Mouse (Mus musculus): ENCODE data around the gene Ahnak2. TPM values are rescaled to one million over a fixed set of nuclear protein-coding genes. Genes with fewer than 3 reads are reported as not detected.
"Not testable (repeated sequence)": the region's sequence is repeated elsewhere in the genome, so short reads cannot be mapped to it uniquely, and the experiment has no call there.

The Ahnak2 gene
- polyA plus RNA-seq, 1 experiment from 2014 or later, result 0.84 TPM

DNA sequence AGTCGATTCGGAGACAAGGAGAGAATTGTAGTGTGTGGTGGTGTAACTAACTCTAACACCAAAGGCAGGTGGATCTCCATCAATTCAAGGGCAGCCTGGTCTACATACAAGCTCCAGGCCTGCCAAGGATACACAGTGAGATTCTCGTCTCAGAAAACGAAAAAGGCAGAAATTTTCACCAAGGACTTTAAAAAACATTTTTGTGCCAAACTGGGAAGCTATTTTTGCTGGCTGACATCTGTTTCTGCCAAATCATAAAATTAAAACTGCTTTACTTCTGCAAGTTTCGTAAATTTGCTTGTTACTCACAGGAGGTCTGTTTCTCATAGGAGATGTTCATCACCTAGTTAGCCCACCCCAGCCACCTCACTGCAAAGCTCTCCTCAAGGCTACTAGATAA, 23.4 kb upstream of the Ahnak2 start:
- Histone ChIP-seq H3K4me1 (replicated peaks; ENCODE audit: control insufficient read depth, insufficient read depth, low read length) (peaks cover 44% of the 10 kb centered on the region), H3K9me3 (ENCODE audit: control insufficient read depth, low read length) (no peaks in the 10 kb centered on the region), H3K9ac (ENCODE audit: low read length) (0 out of 2 replicates have a peak overlapping the region, but pooled peaks have one; percentile 16), H3K4me2 (ENCODE audit: low read depth, low read length) (no peak overlapping the region), H3K4me3 (ENCODE audit: low read length) (no peak overlapping the region), H3K27me3 (ENCODE audit: control insufficient read depth, insufficient read depth, low read depth, low read length) (no peaks in the 10 kb centered on the region), H3K36me3 (ENCODE audit: control insufficient read depth, insufficient read depth, low read length) (peaks cover 14% of the 10 kb centered on the region), H3K27ac (ENCODE audit: low read length) (no peak overlapping the region)
- WGBS, result 66% methylated on average over 5 of the region's 5 CpGs
- ATAC-seq (ENCODE audit: low read depth), result no peak

DNA sequence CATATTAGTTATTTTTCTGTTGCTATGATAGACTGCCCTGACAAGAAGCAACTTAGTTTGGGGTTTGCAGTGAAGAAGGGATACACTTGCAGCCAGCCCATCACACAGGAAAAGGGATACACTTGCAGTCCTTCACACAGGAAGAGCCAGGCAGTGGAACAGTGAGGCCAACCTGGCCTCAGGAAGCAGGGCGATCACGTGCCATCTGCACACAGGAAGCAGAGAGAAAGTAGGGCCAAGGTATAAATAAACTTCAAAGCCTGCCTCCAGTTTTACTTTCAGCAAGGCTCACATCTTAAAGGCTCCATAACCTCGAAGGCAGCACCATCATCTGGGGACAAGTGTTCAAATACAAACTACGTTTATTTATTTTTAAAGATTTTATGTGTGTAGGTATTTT, 20.8 kb upstream of the Ahnak2 start:
- no peak overlapping the region for H3K4me2 ChIP-seq (ENCODE audit: low read depth, low read length)

DNA sequence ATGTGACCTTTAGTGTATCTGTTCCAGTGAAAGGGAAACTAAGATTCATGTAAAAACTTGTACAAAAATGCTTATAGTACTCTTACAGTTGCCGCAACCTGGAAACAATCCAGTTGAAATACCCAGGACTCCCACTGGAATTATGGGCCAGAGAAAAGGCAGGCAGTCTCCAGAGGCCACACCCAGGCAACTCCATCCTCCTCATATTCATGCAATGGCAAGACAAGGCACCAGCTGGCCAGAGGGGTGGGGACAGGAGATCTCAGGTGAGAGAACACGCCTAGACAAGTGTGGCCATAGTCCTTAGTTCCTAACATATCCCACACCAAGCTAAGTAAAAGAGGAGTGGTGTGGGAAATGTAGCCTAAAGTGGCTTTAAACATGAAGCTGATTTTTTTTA, 20.2 kb upstream of the Ahnak2 start:
- no peak overlapping the region for H3K27ac ChIP-seq (ENCODE audit: low read length)
- H3K27me3 ChIP-seq (ENCODE audit: control insufficient read depth, insufficient read depth, low read depth, low read length), result no peaks in the 10 kb centered on the region
- H3K36me3 ChIP-seq (ENCODE audit: control insufficient read depth, insufficient read depth, low read length), result peaks cover 35% of the 10 kb centered on the region
- ATAC-seq (ENCODE audit: low read depth), result no peak
- H3K4me3 ChIP-seq (ENCODE audit: low read length), result no peak overlapping the region
- H3K9ac ChIP-seq (ENCODE audit: low read length), result no peak overlapping the region
- peaks cover 32% of the 10 kb centered on the region for H3K4me1 ChIP-seq (replicated peaks; ENCODE audit: control insufficient read depth, insufficient read depth, low read length)
- H3K9me3 ChIP-seq (ENCODE audit: control insufficient read depth, low read length), result no peaks in the 10 kb centered on the region
- WGBS, result 62% methylated on average over 2 of the region's 2 CpGs
- no peak overlapping the region for H3K4me2 ChIP-seq (ENCODE audit: low read depth, low read length)

More for the DNA sequence above, 20.8 kb upstream of the Ahnak2 start:
- peaks cover 37% of the 10 kb centered on the region for H3K4me1 ChIP-seq (replicated peaks; ENCODE audit: control insufficient read depth, insufficient read depth, low read length)
- peaks cover 33% of the 10 kb centered on the region for H3K36me3 ChIP-seq (ENCODE audit: control insufficient read depth, insufficient read depth, low read length)
- 0 out of 2 replicates have a peak overlapping the region, but pooled peaks have one; percentile 8 for H3K9ac ChIP-seq (ENCODE audit: low read length)
- no peaks in the 10 kb centered on the region for H3K27me3 ChIP-seq (ENCODE audit: control insufficient read depth, insufficient read depth, low read depth, low read length)
- 50% methylated on average over 4 of the region's 4 CpGs for WGBS
- no peak overlapping the region for H3K4me3 ChIP-seq (ENCODE audit: low read length)
- no peak overlapping the region for H3K27ac ChIP-seq (ENCODE audit: low read length)
- no peaks in the 10 kb centered on the region for H3K9me3 ChIP-seq (ENCODE audit: control insufficient read depth, low read length)
- ATAC-seq (ENCODE audit: low read depth), result no peak

DNA sequence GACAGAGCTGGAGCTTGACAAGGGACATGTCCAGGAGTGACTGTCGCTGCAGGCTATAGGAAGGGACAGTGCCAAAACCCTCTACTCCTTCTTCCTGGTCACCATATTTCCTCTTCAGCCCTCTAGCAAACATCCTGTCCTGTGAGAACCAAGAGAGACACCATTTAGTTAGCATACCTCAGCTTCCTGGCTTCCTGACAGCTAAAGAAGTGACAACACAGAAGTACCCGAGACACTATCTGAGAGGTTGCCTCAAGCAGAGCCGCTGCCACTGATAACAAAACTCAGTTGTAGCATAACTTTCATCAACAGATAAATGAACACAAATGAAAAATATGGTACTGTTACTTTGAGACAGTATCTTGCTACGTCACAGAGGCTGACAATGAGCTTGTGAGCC, 19.5 kb upstream of the Ahnak2 start:
- H3K4me3 ChIP-seq (ENCODE audit: low read length), result no peak overlapping the region
- H3K9ac ChIP-seq (ENCODE audit: low read length), result no peak overlapping the region
- H3K36me3 ChIP-seq (ENCODE audit: control insufficient read depth, insufficient read depth, low read length), result peaks cover 32% of the 10 kb centered on the region
- H3K4me1 ChIP-seq (replicated peaks; ENCODE audit: control insufficient read depth, insufficient read depth, low read length), result peaks cover 25% of the 10 kb centered on the region
- no peak overlapping the region for H3K27ac ChIP-seq (ENCODE audit: low read length)
- H3K4me2 ChIP-seq (ENCODE audit: low read depth, low read length), result no peak overlapping the region
- WGBS, result 57% methylated on average over 4 of the region's 4 CpGs
- H3K27me3 ChIP-seq (ENCODE audit: control insufficient read depth, insufficient read depth, low read depth, low read length), result no peaks in the 10 kb centered on the region
- no peaks in the 10 kb centered on the region for H3K9me3 ChIP-seq (ENCODE audit: control insufficient read depth, low read length)
- ATAC-seq (ENCODE audit: low read depth), result peak; percentile 34; the same call in 1 of the 2 replicates

DNA sequence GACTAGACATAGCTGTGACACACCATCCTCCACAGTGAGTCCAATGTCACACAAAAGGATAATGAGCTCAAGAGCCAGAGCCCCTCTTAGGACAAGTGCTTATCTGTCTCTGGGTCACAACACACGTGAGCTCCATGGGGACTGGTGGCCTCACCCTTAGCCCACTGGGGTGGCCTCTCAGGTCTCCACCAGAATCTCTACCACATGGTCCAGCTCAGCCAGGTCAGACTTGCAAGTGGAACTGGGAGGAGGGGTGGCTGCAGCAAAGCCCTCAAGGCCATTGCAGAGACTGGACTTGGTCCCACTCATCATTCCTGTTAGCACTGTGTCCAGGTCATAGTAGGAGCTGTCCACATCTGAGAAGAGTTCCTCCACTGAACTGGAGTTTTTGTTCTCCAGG, 18.8 kb upstream of the Ahnak2 start:
- no peak overlapping the region for H3K9ac ChIP-seq (ENCODE audit: low read length)
- H3K4me1 ChIP-seq (replicated peaks; ENCODE audit: control insufficient read depth, insufficient read depth, low read length), result peaks cover 18% of the 10 kb centered on the region; the same call in 1 of the 2 replicates
- no peaks in the 10 kb centered on the region for H3K9me3 ChIP-seq (ENCODE audit: control insufficient read depth, low read length)
- H3K4me2 ChIP-seq (ENCODE audit: low read depth, low read length), result no peak overlapping the region
- peaks cover 32% of the 10 kb centered on the region for H3K36me3 ChIP-seq (ENCODE audit: control insufficient read depth, insufficient read depth, low read length)
- WGBS, result 48% methylated on average over 1 of the region's 1 CpGs
- ATAC-seq (ENCODE audit: low read depth), result no peak
- no peak overlapping the region for H3K27ac ChIP-seq (ENCODE audit: low read length)
- no peaks in the 10 kb centered on the region for H3K27me3 ChIP-seq (ENCODE audit: control insufficient read depth, insufficient read depth, low read depth, low read length)
- no peak overlapping the region for H3K4me3 ChIP-seq (ENCODE audit: low read length)

DNA sequence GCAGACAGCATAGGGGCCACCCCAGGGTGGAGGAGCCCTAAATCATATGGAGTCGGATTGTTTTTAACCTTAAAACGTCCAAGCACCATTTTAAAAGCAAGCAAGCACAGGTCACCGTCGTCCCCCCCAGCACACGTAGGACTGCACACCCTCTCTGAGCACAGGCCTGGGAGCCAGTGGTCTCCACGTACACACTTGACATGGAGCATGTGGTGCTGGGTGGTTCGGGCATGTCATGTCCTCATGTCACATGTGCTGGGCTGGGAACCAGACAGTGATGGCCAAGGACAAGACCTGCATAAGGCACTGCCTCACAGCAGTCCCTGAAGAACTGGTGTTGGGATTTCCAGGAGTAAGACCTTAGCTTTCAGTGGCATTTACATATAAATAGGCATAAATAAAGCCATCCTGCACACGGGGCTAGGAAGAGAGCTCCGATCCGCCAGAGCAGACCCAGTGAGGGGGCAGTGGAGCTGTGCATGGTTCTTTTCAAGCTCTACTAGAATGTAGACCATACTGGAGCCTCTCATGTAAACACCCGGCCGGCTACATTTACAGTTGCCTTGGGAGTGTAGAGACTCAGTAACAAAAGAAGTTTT, 18.0 kb upstream of the Ahnak2 start:
- Histone ChIP-seq H3K9ac (ENCODE audit: low read length) (no peak overlapping the region), H3K27ac (ENCODE audit: low read length) (no peak overlapping the region), H3K4me3 (ENCODE audit: low read length) (no peak overlapping the region), H3K36me3 (ENCODE audit: control insufficient read depth, insufficient read depth, low read length) (peaks cover 32% of the 10 kb centered on the region), H3K9me3 (ENCODE audit: control insufficient read depth, low read length) (no peaks in the 10 kb centered on the region), H3K4me1 (replicated peaks; ENCODE audit: control insufficient read depth, insufficient read depth, low read length) (peaks cover 12% of the 10 kb centered on the region; the same call in 1 of the 2 replicates), H3K4me2 (ENCODE audit: low read depth, low read length) (no peak overlapping the region), H3K27me3 (ENCODE audit: control insufficient read depth, insufficient read depth, low read depth, low read length) (no peaks in the 10 kb centered on the region)
- no peak for ATAC-seq (ENCODE audit: low read depth)
- WGBS, result 80% methylated on average over 12 of the region's 12 CpGs

DNA sequence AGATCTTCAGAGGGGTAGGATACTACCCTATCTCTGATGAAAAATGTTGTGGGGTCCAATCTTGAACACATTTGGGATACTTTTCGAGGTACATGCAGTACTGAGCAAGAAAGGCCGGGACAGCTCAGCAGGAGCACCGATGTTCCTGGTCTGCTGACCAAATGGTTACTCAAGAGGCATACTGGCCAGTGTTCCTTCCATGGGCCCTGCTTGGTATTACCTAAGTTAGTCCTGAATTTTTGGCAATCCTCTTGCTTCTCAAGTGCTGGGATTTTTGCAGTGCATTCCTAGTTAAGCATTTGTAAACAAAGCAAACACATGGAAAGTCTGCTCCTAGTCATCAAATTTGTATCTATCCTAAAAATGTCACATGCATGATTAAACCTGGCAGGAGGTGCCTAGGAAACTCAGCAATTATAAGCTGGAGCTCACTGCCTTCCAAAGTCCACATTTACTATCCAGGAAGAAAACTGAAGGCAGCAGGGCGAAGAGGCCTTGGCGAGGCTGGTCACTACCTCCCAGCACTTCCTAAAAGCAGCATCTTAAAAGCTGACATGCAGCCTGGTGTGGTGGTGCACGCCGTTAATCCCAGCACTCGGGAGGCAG, 16.7 kb upstream of the Ahnak2 start:
- 88% methylated on average over 8 of the region's 8 CpGs for WGBS
- Histone ChIP-seq H3K4me2 (ENCODE audit: low read depth, low read length) (no peak overlapping the region), H3K27ac (ENCODE audit: low read length) (no peak overlapping the region), H3K4me3 (ENCODE audit: low read length) (no peak overlapping the region), H3K9ac (ENCODE audit: low read length) (no peak overlapping the region), H3K27me3 (ENCODE audit: control insufficient read depth, insufficient read depth, low read depth, low read length) (no peaks in the 10 kb centered on the region), H3K9me3 (ENCODE audit: control insufficient read depth, low read length) (no peaks in the 10 kb centered on the region), H3K36me3 (ENCODE audit: control insufficient read depth, insufficient read depth, low read length) (peaks cover 36% of the 10 kb centered on the region), H3K4me1 (replicated peaks; ENCODE audit: control insufficient read depth, insufficient read depth, low read length) (peaks cover 8% of the 10 kb centered on the region; the same call in 1 of the 2 replicates)
- no peak for ATAC-seq (ENCODE audit: low read depth)

DNA sequence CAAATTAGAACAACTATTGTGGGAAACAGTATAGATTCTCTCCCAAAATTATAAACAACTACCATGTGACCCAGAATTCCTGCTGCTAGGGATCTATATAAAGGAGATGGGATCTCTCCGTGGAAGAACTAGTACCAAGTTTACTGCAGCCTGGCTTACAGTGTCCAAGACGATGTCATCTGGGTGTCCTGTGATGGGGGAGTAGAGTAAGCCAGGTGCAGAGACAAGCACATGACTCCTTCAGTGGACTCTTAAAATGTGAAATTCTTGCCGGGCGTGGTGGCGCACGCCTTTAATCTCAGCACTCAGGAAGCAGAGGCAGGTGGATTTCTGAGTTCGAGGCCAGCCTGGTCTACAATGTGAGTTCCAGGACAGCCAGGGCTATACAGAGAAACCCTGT, 14.4 kb upstream of the Ahnak2 start:
- ATAC-seq (ENCODE audit: low read depth); H3K27ac ChIP-seq (ENCODE audit: low read length); H3K9ac ChIP-seq (ENCODE audit: low read length); H3K4me1 ChIP-seq (replicated peaks; ENCODE audit: control insufficient read depth, insufficient read depth, low read length); H3K27me3 ChIP-seq (ENCODE audit: control insufficient read depth, insufficient read depth, low read depth, low read length); H3K4me2 ChIP-seq (ENCODE audit: low read depth, low read length); H3K9me3 ChIP-seq (ENCODE audit: control insufficient read depth, low read length); H3K4me3 ChIP-seq (ENCODE audit: low read length): not testable (repeated sequence)
- 77% methylated on average over 7 of the region's 7 CpGs for WGBS
- peaks cover 35% of the 10 kb centered on the region for H3K36me3 ChIP-seq (ENCODE audit: control insufficient read depth, insufficient read depth, low read length)

DNA sequence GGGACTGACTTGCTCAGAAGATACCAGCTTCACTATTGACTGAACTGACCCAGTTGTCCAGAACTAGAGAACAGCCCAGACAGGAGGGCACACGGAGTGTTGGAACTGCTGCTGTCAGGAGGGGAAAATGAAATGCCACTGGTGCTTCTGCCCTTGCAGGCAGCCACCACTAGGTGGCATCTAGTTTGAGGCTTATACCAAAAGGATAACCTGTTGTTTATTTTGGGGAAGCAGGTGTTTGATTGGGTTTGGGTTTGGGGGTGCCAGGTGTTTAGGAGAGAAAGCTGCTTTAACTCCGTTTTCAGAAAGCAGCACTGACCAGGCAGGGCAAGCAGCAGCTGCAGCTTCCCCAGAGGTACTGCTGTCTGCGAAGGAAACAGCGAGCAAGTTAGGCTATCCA, 13.8 kb upstream of the Ahnak2 start:
- no peaks in the 10 kb centered on the region for H3K4me1 ChIP-seq (replicated peaks; ENCODE audit: control insufficient read depth, insufficient read depth, low read length)
- H3K27me3 ChIP-seq (ENCODE audit: control insufficient read depth, insufficient read depth, low read depth, low read length), result no peaks in the 10 kb centered on the region
- H3K27ac ChIP-seq (ENCODE audit: low read length), result no peak overlapping the region
- H3K36me3 ChIP-seq (ENCODE audit: control insufficient read depth, insufficient read depth, low read length), result peaks cover 29% of the 10 kb centered on the region
- H3K4me2 ChIP-seq (ENCODE audit: low read depth, low read length), result no peak overlapping the region
- no peak for ATAC-seq (ENCODE audit: low read depth)
- no peak overlapping the region for H3K9ac ChIP-seq (ENCODE audit: low read length)
- 46% methylated on average over 4 of the region's 4 CpGs for WGBS
- H3K4me3 ChIP-seq (ENCODE audit: low read length), result no peak overlapping the region
- no peaks in the 10 kb centered on the region for H3K9me3 ChIP-seq (ENCODE audit: control insufficient read depth, low read length)
